Mouse (Mus musculus) forebrain, embryonic 10.5 days (tissue): ENCODE measurements around the gene Mmp15. TPM values are rescaled to one million over a fixed set of nuclear protein-coding genes. Genes with fewer than 3 reads are reported as not detected.
A peak's percentile ranks its signal among the peaks of the same experiment; 100 is the strongest.

Experiments
- DNase-seq: peaks from one replicate; pipeline ENCODE4 v3.0.0-alpha.2; 2017; ENCODE audit warnings: low spot score; ENCODE audit errors: extremely low spot score
- H3K27ac ChIP-seq: fragments of 300-500 bp; sonication (generic); 2 replicates; pipeline ENCODE4 v1.5.1; 2016; ENCODE audit warnings: mild to moderate bottlenecking
- H3K27me3 ChIP-seq: fragments of 300-500 bp; sonication (generic); 2 replicates; pipeline ENCODE4 v1.6.1; 2016; ENCODE audit warnings: mild to moderate bottlenecking; ENCODE audit not compliant: poor library complexity, severe bottlenecking
- H3K36me3 ChIP-seq: fragments of 300-500 bp; sonication (generic); replicated peaks from 2 replicates; pipeline ENCODE4 v1.6.1; 2016; ENCODE audit warnings: mild to moderate bottlenecking, moderate library complexity
- H3K4me1 ChIP-seq: fragments of 300-500 bp; sonication (generic); 2 replicates; pipeline ENCODE4 v1.6.1; 2016
- H3K4me3 ChIP-seq: fragments of 300-500 bp; sonication (generic); 2 replicates; pipeline ENCODE4 v1.5.1; 2016; ENCODE audit warnings: mild to moderate bottlenecking, moderate library complexity
- H3K9me3 ChIP-seq: fragments of 300-500 bp; sonication (generic); 2 replicates; pipeline ENCODE4 v1.6.1; 2016; ENCODE audit warnings: mild to moderate bottlenecking, moderate library complexity
- WGBS: fragments of 180-500 bp; shearing (Covaris S2); methylation state at CpG from one replicate; pipeline ENCODE4 v1.1.7; 2016; 5-methylcytosine and 5-hydroxymethylcytosine counted together
- polyA plus RNA-seq: library from polyadenylated mRNA; unstranded; fragments of >200 nt; fragmentation: Nextera tagmentation; extraction: Ambion mirVana; gene quantifications from 2 replicates; pipeline ENCODE4 v1.2.1, GENCODE M21; 2016

The Mmp15 gene
- polyA plus RNA-seq, 1 experiment from 2014 or later: 11.1 TPM

- no peaks in the 10 kb centered on the region for H3K27me3 ChIP-seq
- H3K4me1 ChIP-seq: peaks cover 16% of the 10 kb centered on the region
- no peaks in the 10 kb centered on the region for H3K9me3 ChIP-seq
- H3K36me3 ChIP-seq: no peaks in the 10 kb centered on the region
- H3K27ac ChIP-seq: no peak overlapping the region
- H3K4me3 ChIP-seq: no peak overlapping the region
- 77% methylated on average over 4 of the region's 4 CpGs for whole genome bisulfite sequencing
- no peak for DNase-seq
Observed at GRCm38 (mm10) chr8:95390312-95390711, 38.2 kb downstream of the Mmp15 start.

- no peaks in the 10 kb centered on the region for H3K27me3 ChIP-seq
- H3K9me3 ChIP-seq: no peaks in the 10 kb centered on the region
- WGBS: 91% methylated on average over 7 of the region's 7 CpGs
- H3K27ac ChIP-seq: no peak overlapping the region
- H3K4me3 ChIP-seq: no peak overlapping the region
- H3K36me3 ChIP-seq: no peaks in the 10 kb centered on the region
- H3K4me1 ChIP-seq: peaks cover 23% of the 10 kb centered on the region
- DNase-seq: no peak
Observed at GRCm38 (mm10) chr8:95391101-95391500, 39.0 kb downstream of the Mmp15 start.

- Histone ChIP-seq H3K4me1 (peaks cover 38% of the 10 kb centered on the region), H3K36me3 (no peaks in the 10 kb centered on the region), H3K9me3 (no peaks in the 10 kb centered on the region), H3K27ac (peak overlapping the region; percentile 58), H3K27me3 (no peaks in the 10 kb centered on the region), H3K4me3 (no peak overlapping the region)
- no peak for DNase-seq
- WGBS: 84% methylated on average over 5 of the region's 5 CpGs
Observed at GRCm38 (mm10) chr8:95392604-95393003, 40.5 kb downstream of the Mmp15 start.

GRCm38 (mm10) chr8:95395186-95395918 lies 43.3 kb downstream of the Mmp15 start:
- Histone ChIP-seq H3K4me3 (no peak overlapping the region), H3K27ac (peak overlapping the region; percentile 71), H3K36me3 (no peaks in the 10 kb centered on the region), H3K9me3 (no peaks in the 10 kb centered on the region), H3K27me3 (no peaks in the 10 kb centered on the region), H3K4me1 (peaks cover 48% of the 10 kb centered on the region)
- no peak for DNase-seq
- WGBS: 49% methylated on average over 8 of the region's 8 CpGs

- no peak overlapping the region for H3K4me3 ChIP-seq
- no peaks in the 10 kb centered on the region for H3K36me3 ChIP-seq
- DNase-seq: no peak
- H3K27ac ChIP-seq: peak overlapping the region; percentile 70
- WGBS: 71% methylated on average over 11 of the region's 11 CpGs
- no peaks in the 10 kb centered on the region for H3K9me3 ChIP-seq
- H3K4me1 ChIP-seq: peaks cover 40% of the 10 kb centered on the region
- no peaks in the 10 kb centered on the region for H3K27me3 ChIP-seq
Observed at GRCm38 (mm10) chr8:95396752-95397151, 44.7 kb downstream of the Mmp15 start.

- Histone ChIP-seq H3K4me3 (no peak overlapping the region), H3K27ac (peak overlapping the region; percentile 70), H3K4me1 (peaks cover 40% of the 10 kb centered on the region), H3K9me3 (no peaks in the 10 kb centered on the region), H3K36me3 (no peaks in the 10 kb centered on the region), H3K27me3 (no peaks in the 10 kb centered on the region)
- 57% methylated on average over 5 of the region's 5 CpGs for WGBS
- DNase-seq: no peak
Observed at GRCm38 (mm10) chr8:95397201-95397600, 45.1 kb downstream of the Mmp15 start.

- no peak overlapping the region for H3K4me3 ChIP-seq
- WGBS: 83% methylated on average over 9 of the region's 9 CpGs
Observed at GRCm38 (mm10) chr8:95399131-95399530, 47.1 kb downstream of the Mmp15 start.

GRCm38 (mm10) chr8:95401091-95401490 lies 49.0 kb downstream of the Mmp15 start:
- Histone ChIP-seq H3K27ac (no peak overlapping the region), H3K9me3 (no peaks in the 10 kb centered on the region), H3K27me3 (no peaks in the 10 kb centered on the region), H3K36me3 (no peaks in the 10 kb centered on the region), H3K4me3 (no peak overlapping the region), H3K4me1 (peaks cover 27% of the 10 kb centered on the region)
- WGBS: 84% methylated on average over 7 of the region's 7 CpGs
- no peak for DNase-seq

More at GRCm38 (mm10) chr8:95399131-95399530, 47.1 kb downstream of the Mmp15 start:
- no peaks in the 10 kb centered on the region for H3K27me3 ChIP-seq
- DNase-seq: no peak
- H3K4me1 ChIP-seq: peaks cover 40% of the 10 kb centered on the region
- H3K27ac ChIP-seq: no peak overlapping the region; the same call in 1 of the 2 replicates
- no peaks in the 10 kb centered on the region for H3K9me3 ChIP-seq
- H3K36me3 ChIP-seq: no peaks in the 10 kb centered on the region

GRCm38 (mm10) chr8:95409518-95409917 lies 57.5 kb downstream of the Mmp15 start:
- Histone ChIP-seq H3K9me3 (no peaks in the 10 kb centered on the region), H3K27ac (no peak overlapping the region), H3K27me3 (no peaks in the 10 kb centered on the region), H3K4me1 (peaks cover 6% of the 10 kb centered on the region), H3K4me3 (no peak overlapping the region), H3K36me3 (no peaks in the 10 kb centered on the region)
- no peak for DNase-seq
- WGBS: 88% methylated on average over 5 of the region's 5 CpGs

GRCm38 (mm10) chr8:95411309-95411972 lies 59.4 kb downstream of the Mmp15 start:
- DNase-seq: no peak
- Histone ChIP-seq H3K36me3 (no peaks in the 10 kb centered on the region), H3K27ac (peak overlapping the region; percentile 12; the same call in 1 of the 2 replicates), H3K4me3 (no peak overlapping the region), H3K9me3 (no peaks in the 10 kb centered on the region), H3K27me3 (no peaks in the 10 kb centered on the region), H3K4me1 (peaks cover 6% of the 10 kb centered on the region)
- WGBS: 58% methylated on average over 10 of the region's 10 CpGs

- no peaks in the 10 kb centered on the region for H3K27me3 ChIP-seq
- no peak overlapping the region for H3K27ac ChIP-seq
- 96% methylated on average over 14 of the region's 14 CpGs for WGBS
- peaks cover 65% of the 10 kb centered on the region for H3K36me3 ChIP-seq
- H3K4me1 ChIP-seq: peaks cover 7% of the 10 kb centered on the region
- DNase-seq: no peak
- H3K9me3 ChIP-seq: no peaks in the 10 kb centered on the region
- no peak overlapping the region for H3K4me3 ChIP-seq
Observed at GRCm38 (mm10) chr8:95422193-95422810, 70.2 kb downstream of the Mmp15 start.
